Mouse (Mus musculus) induced T-regulatory cell, adult 2 months (primary cell): ENCODE data around the gene Rtl10.
"Not testable (repeated sequence)": the region's sequence is repeated elsewhere in the genome, so short reads cannot be mapped to it uniquely, and the experiment has no call there.

Source experiments
- DNase-seq: peaks from one replicate; pipeline ENCODE4 v3.0.0-alpha.2; 2012; ENCODE audit warnings: low read depth

Gene Rtl10

DNA sequence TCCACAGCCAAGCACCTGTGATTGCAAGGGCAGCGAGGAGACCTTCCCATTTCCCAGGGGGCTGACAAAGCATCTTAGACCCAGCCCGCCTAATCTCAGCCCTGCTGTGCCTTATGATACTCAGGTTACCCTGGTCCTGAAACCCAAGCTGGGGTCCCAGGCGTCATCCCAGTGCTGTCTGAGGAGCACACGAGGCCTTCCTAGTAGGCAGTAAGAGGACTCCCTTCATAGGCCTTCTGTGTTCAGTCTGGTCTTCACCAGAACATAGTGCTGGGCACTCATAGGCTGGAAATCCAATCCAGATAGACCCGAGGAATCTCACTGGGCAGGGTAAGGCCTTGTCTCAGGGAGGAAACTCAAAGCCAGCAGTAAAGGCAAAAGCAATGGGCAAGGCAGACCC, 14.9 kb upstream of the Rtl10 start:
- no peak for DNase-seq

DNA sequence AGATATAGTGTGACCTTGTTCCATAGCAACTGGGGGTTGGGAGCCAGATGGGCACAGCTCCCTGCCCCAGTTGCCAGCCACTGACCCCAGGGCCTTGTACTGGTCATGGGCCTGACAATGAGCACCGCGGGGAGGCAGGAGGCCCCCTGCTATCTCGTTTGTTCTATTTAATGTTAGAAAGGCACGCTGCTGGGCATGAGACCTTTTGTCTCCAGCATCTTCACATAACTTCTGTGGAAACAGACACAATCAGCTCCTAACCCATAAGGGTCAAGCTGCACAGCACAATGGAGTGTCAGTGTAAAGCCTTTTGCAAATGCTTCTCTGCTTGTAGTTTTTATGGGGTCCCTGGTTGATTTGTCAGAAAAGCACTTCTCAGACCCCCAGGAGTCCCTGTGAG, 14.3 kb upstream of the Rtl10 start:
- no peak for DNase-seq

DNA sequence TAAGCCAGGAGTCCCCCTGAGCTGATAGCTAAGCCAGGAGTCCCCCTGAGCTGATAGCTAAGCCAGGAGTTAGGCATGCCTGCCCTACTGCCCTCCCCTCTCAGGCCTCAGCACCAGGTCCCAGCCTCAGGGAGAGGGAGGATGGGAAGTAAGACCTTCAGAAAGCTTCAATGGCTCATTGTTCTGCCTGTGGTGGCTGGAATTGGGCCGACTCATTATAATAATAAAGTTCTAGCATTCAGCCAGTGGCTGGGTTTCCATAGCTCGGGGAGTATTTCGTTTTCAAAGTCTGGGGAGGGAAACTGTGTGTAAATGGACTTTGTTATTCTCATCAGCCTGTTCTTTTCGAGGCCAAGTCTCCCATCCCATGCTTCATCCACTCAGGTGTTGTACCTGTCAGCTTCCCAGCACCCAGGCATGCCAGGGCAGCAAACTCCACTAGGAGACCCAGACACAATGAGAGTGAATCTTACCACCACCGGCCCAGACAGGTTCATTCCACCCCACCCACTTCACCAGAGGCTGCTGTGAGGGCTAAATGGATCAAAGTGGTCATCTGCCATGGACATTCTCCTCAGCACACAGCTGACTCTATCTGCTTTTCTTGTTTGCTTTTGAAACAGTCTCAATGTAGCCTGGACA, 13.8 kb upstream of the Rtl10 start:
- no peak for DNase-seq

GRCm38 (mm10) chr16:18486126-18486525, 12.6 kb upstream of the Rtl10 start:
- no peak for DNase-seq

- DNase-seq = no peak
Measured at GRCm38 (mm10) chr16:18490281-18490680, 8.4 kb upstream of the Rtl10 start.

DNA sequence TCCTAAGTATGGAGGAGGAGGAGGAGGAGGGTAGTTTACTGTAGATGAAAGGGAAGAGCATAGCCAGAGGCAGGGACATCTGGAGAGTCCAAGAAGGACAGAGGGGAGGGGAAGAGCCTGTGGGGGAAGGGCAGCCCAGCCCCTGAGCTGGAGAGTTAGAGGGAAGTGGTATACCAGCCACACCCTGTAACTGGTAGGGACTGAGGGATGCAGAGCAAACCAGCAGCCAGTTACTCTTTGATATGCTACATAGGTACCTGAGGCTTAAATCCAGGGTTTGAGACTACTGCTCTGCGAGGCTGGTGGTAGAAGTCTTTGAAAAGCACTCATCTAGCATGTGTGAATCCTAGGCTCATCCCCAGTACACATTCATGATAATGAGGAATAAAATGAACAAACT, 7.8 kb upstream of the Rtl10 start:
- DNase-seq = no peak

- DNase-seq = no peak
Measured at GRCm38 (mm10) chr16:18497865-18498515, 711 bp upstream of the Rtl10 start.

GRCm38 (mm10) chr16:18498996-18499395, 295 bp downstream of the Rtl10 start:
- DNase-seq = no peak

- no peak for DNase-seq
Measured at GRCm38 (mm10) chr16:18501531-18501930, 2.8 kb downstream of the Rtl10 start.

GRCm38 (mm10) chr16:18503566-18504342, 5.1 kb downstream of the Rtl10 start:
- no peak for DNase-seq

DNA sequence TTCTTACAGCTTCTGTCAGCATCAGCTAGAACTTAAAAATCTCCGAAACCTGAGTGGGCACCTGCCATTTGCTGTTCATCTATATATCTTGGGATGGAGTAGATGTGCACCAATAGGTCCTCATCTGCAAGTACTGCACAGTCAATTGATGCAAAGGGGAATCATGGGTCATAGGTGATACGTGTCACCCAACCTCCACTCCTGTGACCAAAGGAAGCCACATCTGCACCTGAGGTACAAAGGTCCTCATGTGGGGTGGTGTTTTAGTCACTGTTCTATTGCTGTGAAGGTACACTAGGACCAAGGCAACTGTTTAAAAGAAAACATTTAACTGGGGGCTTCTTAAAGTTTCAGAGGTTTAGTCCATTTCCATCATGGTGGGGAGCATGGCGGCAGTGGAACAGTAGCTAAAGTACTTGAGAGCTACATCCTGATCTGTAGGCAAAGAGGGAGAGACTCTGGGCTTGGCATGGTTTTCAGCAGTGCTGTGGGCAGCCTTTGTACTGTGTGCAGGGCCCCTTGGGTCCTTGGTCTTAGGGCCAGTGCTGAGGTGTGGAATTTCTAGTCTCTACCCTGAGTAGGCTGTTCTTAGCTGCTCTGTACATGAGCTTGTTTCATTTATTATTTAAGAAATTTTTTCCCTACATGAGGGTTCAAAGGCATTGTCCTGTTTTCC, 8.0 kb downstream of the Rtl10 start:
- DNase-seq = no peak

GRCm38 (mm10) chr16:18507200-18507549, 8.5 kb downstream of the Rtl10 start:
- DNase-seq = no peak

DNA sequence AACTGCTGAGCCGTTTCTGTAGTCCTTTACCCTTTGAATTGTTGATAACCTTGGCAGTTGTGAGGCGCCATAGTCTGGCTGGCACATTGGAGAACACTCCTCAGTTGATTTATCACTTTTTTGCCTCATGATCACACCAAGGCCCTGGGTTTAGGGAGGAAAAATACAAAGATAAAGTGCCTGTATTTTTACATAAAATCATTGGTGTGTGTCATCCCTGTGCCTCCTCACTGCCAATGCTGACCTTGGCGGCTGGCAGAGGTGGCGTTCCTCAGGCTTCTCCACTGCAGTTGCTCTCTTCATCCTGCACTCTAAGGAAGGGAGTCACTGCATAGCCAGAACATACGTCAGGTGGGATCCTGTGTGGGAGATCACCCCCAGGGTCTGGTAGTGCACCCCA, 13.0 kb downstream of the Rtl10 start:
- no peak for DNase-seq

GRCm38 (mm10) chr16:18513508-18513907, 14.8 kb downstream of the Rtl10 start:
- no peak for DNase-seq

DNA sequence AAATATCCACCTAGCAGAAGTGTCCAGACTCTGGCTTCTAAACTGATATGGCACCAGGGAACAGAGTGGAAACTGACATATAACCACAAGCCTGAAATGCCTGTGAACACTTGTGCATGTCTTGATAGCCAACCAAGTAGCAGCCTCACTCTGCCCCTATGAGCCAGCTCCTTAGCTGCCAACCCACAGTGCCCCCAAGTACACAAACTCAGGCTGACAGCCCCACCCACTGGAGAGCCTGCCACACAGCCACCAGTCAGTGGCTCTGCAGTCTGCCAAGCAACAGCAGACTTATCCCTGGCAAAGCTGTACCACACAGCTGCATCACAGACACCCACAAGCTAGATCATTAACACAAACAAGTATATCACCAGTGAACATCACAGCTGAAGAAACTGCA, 19.4 kb downstream of the Rtl10 start:
- peak; percentile 15 for DNase-seq

GRCm38 (mm10) chr16:18523563-18524245, 25.0 kb downstream of the Rtl10 start:
- no peak for DNase-seq

- DNase-seq = no peak
Measured at GRCm38 (mm10) chr16:18528656-18529055, 30.0 kb downstream of the Rtl10 start.

DNA sequence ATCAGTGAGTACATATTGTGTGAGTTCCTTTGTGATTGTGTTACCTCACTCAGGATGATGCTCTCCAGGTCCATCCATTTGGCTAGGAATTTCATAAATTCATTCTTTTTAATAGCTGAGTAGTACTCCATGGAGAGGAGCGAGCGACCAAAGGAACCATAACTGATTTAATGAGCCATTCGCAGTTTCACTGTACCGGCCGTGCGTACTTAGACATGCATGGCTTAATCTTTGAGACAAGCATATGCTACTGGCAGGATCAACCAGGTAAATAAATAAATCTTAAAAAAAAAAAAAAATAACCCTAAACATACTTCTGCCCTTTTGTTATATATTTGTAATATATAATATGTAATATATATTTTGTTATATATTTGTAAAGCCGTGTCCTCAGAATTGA, 34.4 kb downstream of the Rtl10 start:
- DNase-seq = not testable (repeated sequence)

DNA sequence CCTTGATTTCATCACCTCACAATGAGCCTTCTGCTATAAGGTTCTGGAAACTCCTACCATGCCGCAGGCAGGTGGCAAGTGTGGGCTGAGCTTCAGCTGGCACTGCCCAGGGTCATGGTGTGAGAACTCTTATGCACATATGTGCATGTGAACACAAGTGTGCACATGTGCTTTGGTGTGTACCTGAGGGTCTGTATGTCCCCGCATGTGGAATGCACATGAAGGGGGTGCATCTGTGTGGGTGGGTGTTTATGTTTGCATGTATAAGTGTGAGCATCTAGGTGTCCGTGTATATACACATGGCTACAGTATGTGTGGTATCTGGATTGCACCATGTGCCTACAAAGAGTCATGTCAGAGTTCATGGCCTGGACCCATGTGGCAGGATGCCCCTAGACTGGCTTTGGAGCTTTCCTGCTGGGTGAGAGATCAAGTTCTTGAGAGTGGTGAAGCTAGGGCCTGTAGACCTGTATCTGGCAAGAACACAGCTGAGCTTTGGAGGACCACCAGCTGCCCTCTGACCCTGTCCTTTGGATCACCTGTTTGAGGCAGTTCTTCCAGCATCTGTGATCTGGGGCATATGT, 38.8 kb downstream of the Rtl10 start:
- DNase-seq = no peak

DNA sequence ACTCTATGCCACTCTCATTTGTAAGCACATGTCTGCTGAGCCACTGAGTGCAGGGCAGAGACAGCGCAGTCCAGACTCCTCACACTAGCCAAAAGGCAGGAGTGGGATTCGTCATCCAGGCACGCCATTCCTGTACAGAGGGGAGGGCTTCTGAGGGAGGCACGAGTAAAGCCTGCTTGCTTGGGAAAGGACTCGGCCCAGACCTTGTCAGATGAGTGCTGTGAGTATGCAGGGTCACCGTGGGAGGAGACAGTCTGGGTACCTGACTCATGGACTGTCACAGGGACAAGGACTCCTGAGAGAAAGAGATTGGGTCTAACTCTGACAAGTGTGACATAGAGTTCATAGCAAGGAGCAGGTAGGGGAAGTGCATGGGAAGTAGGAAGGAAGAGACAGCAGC, 40.6 kb downstream of the Rtl10 start:
- DNase-seq = no peak

DNA sequence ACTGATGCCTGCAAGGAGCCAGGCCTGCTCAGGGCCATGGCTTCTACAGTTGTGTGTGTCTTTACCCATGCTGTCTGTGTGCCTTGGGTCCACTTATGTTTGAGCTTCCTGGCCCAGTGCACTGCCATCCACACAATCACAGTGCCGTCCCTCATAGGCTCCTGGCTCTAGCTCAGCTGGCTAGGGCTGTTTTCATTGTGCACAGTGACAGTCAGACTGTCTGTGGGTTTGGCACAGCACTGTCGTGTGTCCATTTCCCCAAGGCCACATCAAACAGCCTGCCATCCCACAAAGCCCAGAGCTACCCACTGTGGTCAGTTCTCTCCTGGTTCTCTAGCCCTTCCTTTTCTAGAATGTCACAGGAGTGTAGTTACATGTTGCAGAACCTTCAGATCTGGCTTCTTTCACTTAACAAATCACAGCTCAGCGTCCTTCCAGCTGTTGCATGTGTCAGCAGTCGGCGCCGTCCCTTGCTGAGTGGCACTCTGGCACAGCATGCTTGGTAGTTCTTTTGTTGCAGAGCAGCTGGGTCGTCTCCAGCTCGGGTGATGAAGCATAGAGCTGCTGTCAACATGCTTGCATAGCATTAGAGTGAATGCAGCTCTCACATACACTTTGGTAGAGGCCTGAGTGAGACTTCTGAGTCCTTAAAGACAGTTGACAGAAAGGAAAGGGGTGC, 44.6 kb downstream of the Rtl10 start:
- no peak for DNase-seq
